Mouse (Mus musculus) cerebellum, postnatal 36 days (tissue): ENCODE data around the gene Fam219a.

Source experiments
- DNase-seq, 2 experiments: peaks; one replicate each; pipeline ENCODE4 v3.0.0; 2021 to 2022; ENCODE audit warnings: mixed read lengths in 2 of 2

Fam219a gene

DNA sequence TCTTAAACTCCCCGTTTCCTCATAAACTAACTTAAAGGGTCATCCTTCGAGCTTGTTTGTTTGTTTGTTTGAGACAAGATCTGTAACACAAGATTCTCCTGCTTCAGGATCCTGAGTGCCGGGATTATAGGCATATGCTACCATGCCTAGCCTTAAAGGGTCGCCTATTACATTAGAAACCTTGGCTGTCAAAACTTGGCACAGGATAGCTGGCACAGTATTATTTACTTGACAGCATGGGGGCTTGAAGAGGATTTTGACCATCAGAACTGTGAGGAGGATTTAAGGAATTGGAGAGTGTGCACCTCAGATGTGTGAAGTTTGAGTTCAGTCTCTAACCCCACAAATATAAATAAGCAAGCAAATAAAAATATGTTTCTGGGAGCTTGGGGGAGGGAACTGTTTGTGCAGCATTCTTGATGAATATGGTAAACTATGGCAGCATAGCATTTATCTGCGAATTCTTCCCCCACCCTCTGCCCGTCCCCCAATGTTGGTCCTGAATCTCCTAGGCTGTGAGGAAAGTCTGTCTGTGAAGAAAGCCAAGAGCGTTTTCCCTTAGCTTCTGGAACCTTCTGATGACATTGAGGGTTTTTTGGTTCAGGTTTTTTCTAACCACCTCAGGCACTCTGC lies 99.2 kb downstream of the Fam219a start:
- DNase-seq = no peak

DNA sequence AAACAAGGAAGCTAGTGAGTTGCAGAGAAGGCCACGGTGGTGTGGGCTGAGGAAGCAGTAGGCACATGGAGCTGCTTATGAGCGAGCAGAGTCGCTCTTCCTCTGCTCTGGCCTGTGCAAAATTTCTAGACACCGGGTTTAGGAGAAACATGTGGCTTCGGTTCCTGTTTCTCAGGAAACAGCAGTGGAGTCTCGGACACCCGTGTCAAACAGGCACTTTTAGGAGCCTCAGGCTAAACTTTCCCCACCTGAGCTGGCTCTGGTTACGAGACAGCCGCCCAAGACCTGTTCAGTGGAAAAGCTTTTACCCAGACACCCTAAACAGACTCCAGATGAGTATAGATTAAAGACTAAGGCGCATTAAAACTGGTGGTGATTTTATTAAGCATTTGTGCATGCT lies 100.1 kb downstream of the Fam219a start:
- DNase-seq = no peak

DNA sequence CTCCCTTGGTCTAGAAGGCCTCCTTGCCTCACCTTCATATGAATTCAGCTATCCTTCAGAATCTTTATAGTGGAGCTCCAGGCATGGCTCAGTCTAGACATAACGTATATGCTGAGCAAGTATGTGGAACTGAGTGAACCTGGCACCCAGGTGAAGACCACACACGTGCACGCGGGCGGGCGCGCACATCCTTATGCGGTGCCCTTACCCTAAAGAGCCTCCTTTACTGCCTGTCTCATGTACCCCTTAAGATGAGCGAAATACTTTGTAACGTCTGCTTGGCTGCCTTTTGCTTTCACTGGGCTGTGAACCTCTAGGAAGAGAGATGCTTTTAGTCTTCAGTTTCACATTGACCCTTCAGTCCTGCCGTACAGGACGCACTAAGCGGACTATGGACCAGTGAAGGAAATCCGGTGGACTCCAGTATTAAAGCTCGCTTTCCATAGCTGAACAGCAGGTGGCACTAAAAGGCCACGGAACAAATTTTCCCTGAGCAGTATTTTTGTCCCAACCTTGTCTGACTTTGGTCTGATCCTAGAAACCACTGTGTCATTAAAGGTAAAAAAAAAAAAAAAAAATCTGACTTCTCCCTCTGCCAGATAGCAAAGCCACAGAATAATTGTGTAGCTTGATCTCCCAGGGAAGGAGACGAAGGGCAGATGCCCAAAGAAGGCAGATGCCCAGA lies 100.8 kb downstream of the Fam219a start:
- peak; percentile 65 to 74 for DNase-seq
